Mouse (Mus musculus) forebrain, embryonic 14.5 days (tissue): ENCODE data around the gene Etfbkmt. TPM values are rescaled to one million over a fixed set of nuclear protein-coding genes. Genes with fewer than 3 reads are reported as not detected.
"Not testable (repeated sequence)": the region's sequence is repeated elsewhere in the genome, so short reads cannot be mapped to it uniquely, and the experiment has no call there.

Experiments
- ATAC-seq: fragments of 200-750 bp; cut with Nextera tagmentation; 2 replicates; pipeline ENCODE4 v1.8.0; 2017; ENCODE audit warnings: mild to moderate bottlenecking, moderate library complexity
- DNase-seq: peaks from one replicate; pipeline ENCODE4 v3.0.0-alpha.2; 2015; ENCODE audit warnings: low spot score
- H3K27ac ChIP-seq: fragments of 300-500 bp; sonication (generic); 2 replicates; pipeline ENCODE4 v1.5.1; 2014; ENCODE audit warnings: low read depth, mild to moderate bottlenecking, control low read depth, low read length, moderate library complexity
- H3K27me3 ChIP-seq: fragments of 300-500 bp; sonication (generic); replicated peaks from 2 replicates; pipeline ENCODE4 v1.6.1; 2014; ENCODE audit warnings: low read length, control low read depth, mixed read lengths; ENCODE audit not compliant: control insufficient read depth, insufficient read depth
- H3K36me3 ChIP-seq: fragments of 300-500 bp; sonication (generic); 2 replicates; pipeline ENCODE4 v1.6.1; 2014; ENCODE audit warnings: low read length, control low read depth; ENCODE audit not compliant: control insufficient read depth, insufficient read depth
- H3K4me1 ChIP-seq: fragments of 300-500 bp; sonication (generic); 2 replicates; pipeline ENCODE4 v1.6.1; 2014; ENCODE audit warnings: antibody characterized with exemption, low read length, control low read depth; ENCODE audit not compliant: control insufficient read depth, insufficient read depth
- H3K4me2 ChIP-seq: fragments of 300-500 bp; sonication (generic); 2 replicates; pipeline ENCODE4 v1.6.1; 2014; ENCODE audit warnings: mild to moderate bottlenecking, control low read depth, low read length
- H3K4me3 ChIP-seq: fragments of 300-500 bp; sonication (generic); 2 replicates; pipeline ENCODE4 v1.5.1; 2014; ENCODE audit warnings: low read depth, low read length, control low read depth
- H3K9ac ChIP-seq: fragments of 300-500 bp; sonication (generic); 2 replicates; pipeline ENCODE4 v1.6.1; 2014; ENCODE audit warnings: mild to moderate bottlenecking, low read length, control low read depth, moderate library complexity
- H3K9me3 ChIP-seq: fragments of 300-500 bp; sonication (generic); replicated peaks from 2 replicates; pipeline ENCODE4 v1.6.1; 2016; ENCODE audit warnings: low read length, control low read depth, mixed read lengths; ENCODE audit not compliant: control insufficient read depth
- WGBS: fragments of 180-500 bp; shearing (Covaris S2); extraction: QIAGEN DNeasy Blood & Tissue Kit; methylation state at CpG from one replicate; pipeline ENCODE4 v1.1.7; 2014; 5-methylcytosine and 5-hydroxymethylcytosine counted together
- polyA plus RNA-seq: library from polyadenylated mRNA; unstranded; fragments of >200 nt; fragmentation: Nextera tagmentation; extraction: Ambion mirVana; gene quantifications from 2 replicates; pipeline ENCODE4 v1.2.1, GENCODE M21; 2014

Etfbkmt gene
- polyA plus RNA-seq, 1 experiment from 2014 or later: 7.0 TPM

DNA sequence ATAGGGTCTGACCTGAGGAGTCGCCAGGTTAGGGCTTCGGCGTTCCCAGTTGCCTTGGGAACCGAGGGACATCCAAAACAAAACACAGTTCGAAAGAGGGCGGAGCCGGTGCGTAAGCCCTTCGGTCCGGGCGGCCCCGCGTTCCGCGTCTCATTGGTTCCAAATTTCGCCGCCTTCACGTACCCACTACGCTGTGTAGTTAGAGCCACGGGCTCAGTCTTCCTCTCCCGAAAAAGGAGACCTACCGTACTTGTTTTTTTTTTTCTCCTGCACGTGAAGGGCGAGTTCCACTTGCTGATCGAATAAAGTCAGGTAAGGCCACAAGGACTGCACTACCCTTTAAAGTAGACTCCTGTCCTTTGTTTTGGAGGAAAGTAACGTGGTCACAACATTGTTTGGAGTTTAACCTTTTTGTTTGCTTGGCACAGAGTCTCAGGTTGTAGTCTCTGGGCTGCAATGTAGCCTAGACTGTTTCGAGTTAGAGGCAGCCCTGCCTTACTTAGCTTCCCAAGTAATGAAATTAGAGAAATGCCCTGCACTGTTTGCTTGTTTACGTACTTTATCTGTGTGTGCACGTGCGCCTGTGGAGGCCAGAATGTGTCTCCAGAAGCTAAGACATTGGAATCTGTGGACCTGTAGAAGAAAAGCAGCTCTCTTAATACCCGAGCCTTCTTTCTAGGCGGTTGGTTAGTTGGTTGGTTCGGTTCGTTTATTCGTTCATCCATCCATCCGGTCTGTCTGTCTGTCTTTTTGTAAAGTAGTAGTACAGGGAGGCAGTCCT, 1.9 kb downstream of the Etfbkmt start:
- 6% methylated on average over 36 of the region's 36 CpGs for WGBS
- Histone ChIP-seq H3K9me3 (no peaks in the 10 kb centered on the region), H3K27me3 (no peaks in the 10 kb centered on the region), H3K4me3 (peak overlapping the region; percentile 34), H3K4me2 (peak overlapping the region; percentile 68), H3K36me3 (no peaks in the 10 kb centered on the region), H3K9ac (peak overlapping the region; percentile 61), H3K4me1 (peaks cover 3% of the 10 kb centered on the region; the same call in 1 of the 2 replicates), H3K27ac (no peak overlapping the region)
- DNase-seq: peak; percentile 86
- ATAC-seq: peak; percentile 97

DNA sequence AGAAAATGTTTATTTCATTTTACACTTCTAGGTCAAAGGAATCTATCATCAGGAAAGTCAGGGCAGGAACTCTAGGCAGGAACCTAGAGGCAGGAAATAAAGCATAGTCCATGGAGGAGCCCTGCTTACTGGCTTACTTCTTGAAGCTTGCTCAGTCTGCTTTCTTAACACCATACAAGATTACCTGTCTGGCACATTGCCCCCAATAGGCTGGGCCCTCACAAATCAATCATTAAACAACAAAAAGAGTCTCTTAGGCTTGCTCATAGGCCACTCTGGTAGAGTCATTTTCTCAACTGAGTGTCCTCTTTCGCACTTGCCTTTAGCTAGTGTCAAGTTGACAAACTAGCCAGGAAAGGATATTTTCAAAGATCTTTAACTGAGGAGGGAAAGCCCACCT, 5.5 kb downstream of the Etfbkmt start:
- DNase-seq (no peak), ATAC-seq (no peak)
- Histone ChIP-seq H3K4me1 (peaks cover 3% of the 10 kb centered on the region; the same call in 1 of the 2 replicates), H3K4me3 (no peak overlapping the region), H3K27ac (no peak overlapping the region), H3K36me3 (no peaks in the 10 kb centered on the region), H3K27me3 (no peaks in the 10 kb centered on the region), H3K4me2 (no peak overlapping the region), H3K9ac (no peak overlapping the region), H3K9me3 (no peaks in the 10 kb centered on the region)
- 97% methylated on average over 1 of the region's 1 CpGs for WGBS

DNA sequence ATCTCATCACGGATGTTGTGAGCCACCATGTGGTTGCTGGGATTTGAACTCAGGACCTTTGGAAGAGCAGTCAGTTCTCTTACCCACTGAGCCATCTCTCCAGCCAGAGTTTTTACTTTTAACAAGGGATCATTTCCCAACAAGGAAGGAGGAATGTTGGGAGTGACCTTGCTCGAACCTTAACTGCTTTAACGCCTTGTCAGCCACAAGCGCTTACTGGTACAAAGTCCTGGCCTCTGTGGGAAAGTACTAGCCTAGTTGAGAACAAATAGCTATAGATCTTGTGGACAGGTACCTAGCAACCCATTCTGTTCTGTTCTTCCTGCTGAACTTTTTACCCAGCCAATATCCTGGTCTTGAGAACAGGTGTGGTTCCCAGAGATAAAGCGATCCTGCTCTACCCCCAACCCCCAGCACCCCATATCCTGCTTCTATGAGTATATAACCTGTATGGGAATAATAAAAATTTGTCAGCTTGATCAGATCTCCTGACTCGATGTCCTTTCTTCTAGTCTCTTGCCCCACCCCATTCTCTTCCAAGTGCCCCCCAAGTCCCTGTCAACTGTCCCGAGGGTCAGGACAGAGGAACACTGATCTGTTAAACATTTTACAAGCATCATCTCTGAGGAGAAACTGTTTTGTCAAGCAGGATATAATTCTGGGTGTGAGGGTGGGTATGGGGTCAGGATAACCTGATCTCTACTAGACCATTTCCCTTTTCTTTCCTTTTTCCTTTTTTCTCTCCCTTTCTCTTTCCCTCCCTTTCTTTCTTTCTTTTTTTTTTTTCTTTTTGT, 9.0 kb downstream of the Etfbkmt start:
- H3K36me3 ChIP-seq: peaks cover 5% of the 10 kb centered on the region
- no peaks in the 10 kb centered on the region for H3K9me3 ChIP-seq
- H3K27me3 ChIP-seq: no peaks in the 10 kb centered on the region
- H3K9ac ChIP-seq: no peak overlapping the region
- H3K27ac ChIP-seq: no peak overlapping the region
- ATAC-seq (no peak), DNase-seq (no peak)
- H3K4me1 ChIP-seq: no peaks in the 10 kb centered on the region
- no peak overlapping the region for H3K4me3 ChIP-seq
- H3K4me2 ChIP-seq: no peak overlapping the region
- 92% methylated on average over 7 of the region's 7 CpGs for WGBS

DNA sequence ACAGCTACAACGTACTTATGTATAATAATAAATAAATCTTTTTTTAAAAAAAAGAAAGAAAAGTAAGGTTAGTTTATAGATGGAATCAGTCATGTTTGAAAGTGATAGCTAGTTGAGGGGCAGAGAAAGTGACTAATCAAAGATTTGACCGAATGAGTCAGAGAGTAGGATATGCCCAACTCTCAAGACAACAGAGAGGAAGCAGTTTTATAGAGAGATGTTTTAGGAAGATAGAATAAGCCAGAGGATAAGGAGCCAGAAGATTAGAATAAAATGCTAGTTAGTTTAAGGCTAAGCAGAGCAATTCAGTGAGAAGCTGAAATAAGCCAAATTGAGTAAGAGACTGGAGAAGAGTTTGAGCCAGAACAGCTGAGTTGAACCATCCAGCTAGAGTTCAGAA, 12.5 kb downstream of the Etfbkmt start:
- H3K4me2 ChIP-seq: no peak overlapping the region
- 100% methylated on average over 2 of the region's 2 CpGs for WGBS
- no peak overlapping the region for H3K9ac ChIP-seq

DNA sequence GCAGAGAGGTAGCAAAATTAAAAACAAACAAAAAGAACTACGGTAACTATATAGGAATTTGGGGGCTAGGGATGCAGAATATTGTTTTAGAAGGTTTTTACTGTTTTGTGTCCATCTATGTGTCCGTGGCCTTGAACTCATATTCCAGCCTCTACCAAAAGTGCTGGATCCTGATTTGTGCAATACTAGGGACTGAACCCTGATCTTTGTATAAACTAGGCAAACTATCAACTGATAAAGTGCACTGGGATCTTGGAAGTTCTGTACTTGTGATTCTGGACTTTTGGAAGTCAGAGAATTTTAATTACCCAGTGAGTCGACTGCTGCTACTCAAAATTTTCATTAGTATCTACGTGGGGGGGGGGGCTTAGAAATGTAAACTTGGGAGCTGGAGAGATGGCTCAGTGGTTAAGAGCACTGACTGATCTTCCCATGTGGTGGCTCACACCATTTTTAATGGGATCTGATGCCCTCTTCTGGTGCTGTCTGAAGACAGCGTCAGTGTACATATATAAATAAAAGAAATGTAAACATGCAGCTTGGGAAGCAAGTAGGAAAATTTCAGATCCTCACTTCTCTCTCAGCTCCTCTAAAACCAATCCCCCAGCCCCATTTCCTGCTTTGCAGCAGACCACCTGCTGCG, 13.9 kb downstream of the Etfbkmt start:
- ATAC-seq (no peak), DNase-seq (no peak)
- Histone ChIP-seq H3K9ac (no peak overlapping the region), H3K4me1 (no peaks in the 10 kb centered on the region), H3K27ac (no peak overlapping the region), H3K27me3 (no peaks in the 10 kb centered on the region), H3K4me2 (no peak overlapping the region), H3K4me3 (no peak overlapping the region), H3K9me3 (no peaks in the 10 kb centered on the region), H3K36me3 (peaks cover 29% of the 10 kb centered on the region)
- 43% methylated on average over 6 of the region's 6 CpGs for WGBS

More for the DNA sequence above, 12.5 kb downstream of the Etfbkmt start:
- no peaks in the 10 kb centered on the region for H3K4me1 ChIP-seq
- peaks cover 19% of the 10 kb centered on the region for H3K36me3 ChIP-seq
- H3K27ac ChIP-seq: no peak overlapping the region
- no peak for DNase-seq
- H3K9me3 ChIP-seq: no peaks in the 10 kb centered on the region
- H3K27me3 ChIP-seq: no peaks in the 10 kb centered on the region
- no peak for ATAC-seq
- no peak overlapping the region for H3K4me3 ChIP-seq

DNA sequence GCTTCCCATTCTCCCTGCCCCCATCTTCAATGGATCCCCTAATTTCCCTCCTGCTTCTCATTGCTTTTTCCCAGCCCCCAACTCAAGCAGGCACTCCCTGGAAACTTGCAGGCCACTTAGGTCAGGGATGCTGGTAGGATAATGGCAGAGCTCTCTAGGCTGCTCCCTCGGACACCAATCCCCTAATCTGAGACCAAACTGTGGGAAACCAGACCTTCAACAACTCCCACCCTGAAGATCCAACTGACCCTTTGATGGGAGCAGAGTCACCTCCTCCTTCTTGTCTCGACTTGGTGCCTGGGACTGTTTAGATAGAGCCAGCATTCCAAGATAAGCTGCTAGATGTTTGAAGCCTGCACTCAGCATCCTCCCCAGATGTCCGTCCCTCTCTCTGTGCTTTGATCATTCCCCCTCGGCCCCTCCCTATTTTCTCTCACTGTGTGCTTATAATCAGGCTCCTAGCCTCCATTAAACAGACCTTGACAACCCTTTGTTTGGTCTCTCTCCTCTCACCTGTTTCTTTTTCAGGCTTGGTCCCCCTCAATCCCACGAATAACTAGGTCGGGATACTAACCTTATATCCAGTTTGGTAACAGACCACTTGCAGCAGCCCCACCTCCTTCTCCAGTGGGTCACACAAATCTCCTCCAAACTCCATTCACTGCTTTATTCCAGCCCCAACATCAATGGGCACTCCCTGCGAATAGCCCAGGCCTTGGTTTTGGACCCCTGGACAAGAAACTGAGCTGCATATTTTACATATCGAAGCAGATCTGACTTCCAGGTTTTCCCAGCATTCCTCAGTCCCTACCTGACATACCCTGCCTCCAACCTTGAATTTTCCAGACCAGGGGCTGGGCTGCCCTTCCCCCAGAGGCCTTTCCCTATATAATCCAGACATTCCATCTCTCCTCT, 14.7 kb downstream of the Etfbkmt start:
- 16% methylated on average over 8 of the region's 8 CpGs for WGBS
- H3K27me3 ChIP-seq: no peaks in the 10 kb centered on the region
- H3K36me3 ChIP-seq: peaks cover 35% of the 10 kb centered on the region
- no peak for DNase-seq
- H3K9me3 ChIP-seq: no peaks in the 10 kb centered on the region
- no peak overlapping the region for H3K27ac ChIP-seq
- no peak overlapping the region for H3K4me2 ChIP-seq
- H3K4me1 ChIP-seq: no peaks in the 10 kb centered on the region
- no peak overlapping the region for H3K4me3 ChIP-seq
- ATAC-seq: no peak
- no peak overlapping the region for H3K9ac ChIP-seq

DNA sequence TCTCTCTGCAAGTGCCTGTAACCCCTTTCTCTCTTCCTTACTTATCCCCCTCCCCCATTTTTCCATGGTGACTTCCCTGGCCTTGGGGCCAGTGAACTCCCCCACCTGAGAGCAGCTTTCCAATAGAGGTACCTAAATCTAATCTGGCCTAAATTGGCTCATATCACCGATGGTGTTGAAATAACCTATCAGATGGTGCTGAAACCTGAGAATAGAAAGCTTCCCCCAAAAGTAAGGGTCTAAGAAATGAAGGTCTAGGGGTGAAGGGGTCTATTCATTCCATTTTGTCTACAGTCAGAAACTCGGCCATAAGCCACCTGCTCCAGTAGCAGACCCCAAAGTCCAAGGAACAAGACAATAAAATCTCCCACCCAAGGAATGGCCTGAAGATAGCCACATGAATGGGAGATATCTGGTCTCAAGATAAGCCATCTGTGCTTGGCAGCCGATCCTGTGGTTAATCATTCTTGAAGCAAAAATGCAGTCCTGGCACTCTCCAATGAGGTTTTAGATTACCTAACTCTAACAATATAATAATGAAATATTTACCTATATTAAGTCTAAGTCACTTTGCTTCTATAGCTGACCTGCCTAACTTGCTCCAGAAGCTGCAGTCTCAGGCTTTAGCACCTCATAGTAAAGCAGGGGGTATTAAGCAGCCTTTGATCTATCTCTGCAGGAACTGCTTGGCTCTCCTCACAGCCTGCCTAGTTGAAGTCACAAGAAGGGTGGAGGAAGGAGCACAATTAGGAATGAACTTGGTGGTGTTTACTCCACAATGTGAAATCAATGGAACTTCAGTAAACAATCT, 15.6 kb downstream of the Etfbkmt start:
- WGBS: 74% methylated on average over 3 of the region's 3 CpGs
- Histone ChIP-seq H3K27ac (no peak overlapping the region), H3K9ac (no peak overlapping the region), H3K27me3 (no peaks in the 10 kb centered on the region), H3K4me1 (no peaks in the 10 kb centered on the region), H3K9me3 (no peaks in the 10 kb centered on the region), H3K36me3 (peaks cover 40% of the 10 kb centered on the region), H3K4me3 (no peak overlapping the region), H3K4me2 (no peak overlapping the region)
- no peak for DNase-seq
- no peak for ATAC-seq

DNA sequence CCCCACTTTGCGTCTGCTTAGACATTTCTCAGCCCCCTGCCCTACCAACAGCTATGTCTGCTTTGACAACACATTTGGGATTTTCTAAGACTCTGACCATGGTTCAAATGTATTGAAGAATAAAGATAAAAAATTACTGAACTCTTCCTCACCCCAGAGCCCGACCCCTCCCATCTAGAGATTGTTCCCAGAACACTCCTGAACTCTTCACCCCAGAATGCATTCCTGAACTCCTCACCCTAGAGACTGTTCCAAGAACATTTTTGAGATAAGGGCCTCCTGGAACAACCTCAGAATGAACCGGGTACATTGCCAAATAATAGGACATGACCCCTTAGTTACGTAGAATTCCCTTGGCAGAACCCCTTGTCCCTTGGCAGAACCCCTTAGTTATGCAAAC, 27.4 kb downstream of the Etfbkmt start:
- not testable (repeated sequence) for H3K4me2 ChIP-seq, ATAC-seq, H3K9me3 ChIP-seq, H3K4me3 ChIP-seq, H3K27me3 ChIP-seq, H3K4me1 ChIP-seq, H3K9ac ChIP-seq, DNase-seq, H3K27ac ChIP-seq
- WGBS: over 99% methylated on average over 3 of the region's 4 CpGs
- peaks cover 42% of the 10 kb centered on the region for H3K36me3 ChIP-seq
